Mouse (Mus musculus) MEL (cell line): ENCODE measurements around the gene Opa1. TPM values are rescaled to one million over a fixed set of nuclear protein-coding genes. Genes with fewer than 3 reads are reported as not detected.

ENCODE experiments used
- DNase-seq: peaks from one replicate; pipeline ENCODE4 v3.0.0; 2011; ENCODE audit warnings: low read depth, low spot score
- H3K27ac ChIP-seq: 2 replicates; pipeline ENCODE4 v1.5.1; 2012; ENCODE audit warnings: low read depth, mild to moderate bottlenecking, control low read depth, low read length, moderate library complexity; ENCODE audit not compliant: control insufficient read depth
- H3K27me3 ChIP-seq, 2 experiments: fragments of 150-350 bp in 1 of 2; sonication (generic) in 1 of 2; 2 replicates each; pipeline ENCODE4 v1.6.1; 2012; ENCODE audit warnings: low read length in 2 of 2, mild to moderate bottlenecking in 2 of 2, improper control_type of control experiment in 1 of 2, moderate library complexity in 1 of 2; ENCODE audit not compliant: insufficient read depth in 2 of 2, control insufficient read depth in 1 of 2
- H3K36me3 ChIP-seq, 2 experiments: 2 replicates each; pipeline ENCODE4 v1.6.1; 2012 to 2014; ENCODE audit warnings: low read length in 2 of 2, improper control_type of control experiment in 1 of 2, inconsistent platforms in 1 of 2, mild to moderate bottlenecking in 1 of 2; ENCODE audit not compliant: insufficient read depth in 2 of 2, control insufficient read depth in 1 of 2
- H3K4me1 ChIP-seq, 2 experiments: fragments of 150-350 bp in 1 of 2; sonication (generic) in 1 of 2; 2 replicates each; pipeline ENCODE4 v1.6.1; 2012; ENCODE audit warnings: low read length in 2 of 2, improper control_type of control experiment in 1 of 2, mild to moderate bottlenecking in 1 of 2; ENCODE audit not compliant: insufficient read depth in 2 of 2, control insufficient read depth in 1 of 2
- H3K4me3 ChIP-seq, 2 experiments: fragments of 150-350 bp in 1 of 2; sonication (generic) in 1 of 2; 2 replicates each; pipeline ENCODE4 v1.5.1; 2012; ENCODE audit warnings: low read depth in 2 of 2, low read length in 2 of 2, mild to moderate bottlenecking in 2 of 2, moderate library complexity in 2 of 2, control low read depth in 1 of 2, improper control_type of control experiment in 1 of 2; ENCODE audit not compliant: control insufficient read depth in 1 of 2, insufficient read depth in 1 of 2
- H3K79me2 ChIP-seq: 2 replicates; pipeline ENCODE4 v1.6.1; 2012; ENCODE audit warnings: mild to moderate bottlenecking, low read length, moderate library complexity; ENCODE audit not compliant: control insufficient read depth, poor library complexity, insufficient read depth
- H3K9ac ChIP-seq: 2 replicates; pipeline ENCODE4 v1.6.1; 2012; ENCODE audit warnings: low read depth, mild to moderate bottlenecking, control low read depth, low read length, moderate library complexity; ENCODE audit not compliant: control insufficient read depth, poor library complexity, severe bottlenecking
- H3K9me3 ChIP-seq: fragments of 150-350 bp; sonication (generic); replicated peaks from 2 replicates; pipeline ENCODE4 v1.6.1; 2012; ENCODE audit warnings: mild to moderate bottlenecking, low read length, improper control_type of control experiment, moderate library complexity; ENCODE audit not compliant: insufficient read depth
- BHLHE40 ChIP-seq: IDR thresholded peaks from 2 replicates; pipeline ENCODE4 v1.6.1; 2012; ENCODE audit warnings: low read depth, mild to moderate bottlenecking, inconsistent platforms, low read length, improper control_type of control experiment, borderline replicate concordance
- CHD1 ChIP-seq: IDR thresholded peaks from 2 replicates; pipeline ENCODE4 v1.6.1; 2012; ENCODE audit warnings: low read depth, mild to moderate bottlenecking, inconsistent platforms, low read length, improper control_type of control experiment
- CTCF ChIP-seq, 3 experiments: IDR thresholded peaks in 2 of 3; conservative IDR thresholded peaks in 1 of 3; 2 replicates each; pipeline ENCODE4 v1.5.1; 2011 to 2012; ENCODE audit warnings: low read length in 3 of 3, low read depth in 2 of 3, mild to moderate bottlenecking in 2 of 3, improper control_type of control experiment in 1 of 3, inconsistent platforms in 1 of 3, mixed read lengths in 1 of 3, moderate library complexity in 1 of 3; ENCODE audit not compliant: control insufficient read depth in 1 of 3, insufficient read depth in 1 of 3, poor library complexity in 1 of 3, severe bottlenecking in 1 of 3
- E2F4 ChIP-seq: IDR thresholded peaks from 2 replicates; pipeline ENCODE4 v1.6.1; 2011; ENCODE audit warnings: low read depth, low read length, improper control_type of control experiment, borderline replicate concordance
- ELF1 ChIP-seq: IDR thresholded peaks from 2 replicates; pipeline ENCODE4 v1.6.1; 2014; ENCODE audit warnings: low read depth, mild to moderate bottlenecking, inconsistent platforms, low read length, improper control_type of control experiment, moderate library complexity
- EP300 ChIP-seq, 2 experiments: IDR thresholded peaks; 2 replicates each; pipeline ENCODE4 v1.6.1; 2011; ENCODE audit warnings: improper control_type of control experiment in 2 of 2, low read length in 2 of 2, low read depth in 1 of 2, mild to moderate bottlenecking in 1 of 2
- ETS1 ChIP-seq: IDR thresholded peaks from 2 replicates; pipeline ENCODE4 v1.6.1; 2012; ENCODE audit warnings: low read depth, mild to moderate bottlenecking, inconsistent platforms, low read length, improper control_type of control experiment, moderate library complexity
- GATA1 ChIP-seq: IDR thresholded peaks from 2 replicates; pipeline ENCODE4 v1.6.1; 2011; ENCODE audit warnings: low read depth, low read length, improper control_type of control experiment
- HCFC1 ChIP-seq: IDR thresholded peaks from 2 replicates; pipeline ENCODE4 v1.6.1; 2012; ENCODE audit warnings: low read depth, mild to moderate bottlenecking, inconsistent platforms, low read length, improper control_type of control experiment, moderate library complexity
- JUND ChIP-seq: IDR thresholded peaks from 2 replicates; pipeline ENCODE4 v1.6.1; 2011; ENCODE audit warnings: low read depth, mild to moderate bottlenecking, improper control_type of control experiment, low read length
- MAX ChIP-seq: IDR thresholded peaks from 2 replicates; pipeline ENCODE4 v1.6.1; 2011; ENCODE audit warnings: low read length, improper control_type of control experiment
- MAZ ChIP-seq: IDR thresholded peaks from 2 replicates; pipeline ENCODE4 v1.6.1; 2012; ENCODE audit warnings: low read depth, mild to moderate bottlenecking, inconsistent platforms, low read length, improper control_type of control experiment
- MYB ChIP-seq: IDR thresholded peaks from 2 replicates; pipeline ENCODE4 v1.6.1; 2011; ENCODE audit warnings: mild to moderate bottlenecking, low read depth, low read length, improper control_type of control experiment
- MYC ChIP-seq: IDR thresholded peaks from 2 replicates; pipeline ENCODE4 v1.6.1; 2011; ENCODE audit warnings: low read depth, mild to moderate bottlenecking, low read length, improper control_type of control experiment, moderate library complexity
- NELFE ChIP-seq: IDR thresholded peaks from 2 replicates; pipeline ENCODE4 v1.6.1; 2011; ENCODE audit warnings: low read depth, low read length, improper control_type of control experiment
- POLR2A ChIP-seq, 2 experiments: IDR thresholded peaks; 2 replicates each; pipeline ENCODE4 v1.6.1; 2011 to 2012; ENCODE audit warnings: low read length in 2 of 2, mild to moderate bottlenecking in 2 of 2, control low read depth in 1 of 2, improper control_type of control experiment in 1 of 2, low read depth in 1 of 2, moderate library complexity in 1 of 2; ENCODE audit not compliant: control insufficient read depth in 1 of 2, insufficient read depth in 1 of 2, poor library complexity in 1 of 2
- POLR2AphosphoS2 ChIP-seq: IDR thresholded peaks from 2 replicates; pipeline ENCODE4 v1.6.1; 2011; ENCODE audit warnings: low read length, improper control_type of control experiment
- RCOR1 ChIP-seq: IDR thresholded peaks from 2 replicates; pipeline ENCODE4 v1.6.1; 2012; ENCODE audit warnings: low read depth, mild to moderate bottlenecking, inconsistent platforms, low read length, improper control_type of control experiment
- SIN3A ChIP-seq: IDR thresholded peaks from 2 replicates; pipeline ENCODE4 v1.6.1; 2012; ENCODE audit warnings: low read length, improper control_type of control experiment, inconsistent platforms
- SMC3 ChIP-seq: IDR thresholded peaks from 2 replicates; pipeline ENCODE4 v1.6.1; 2011; ENCODE audit warnings: low read depth, low read length, improper control_type of control experiment
- TAL1 ChIP-seq: IDR thresholded peaks from 2 replicates; pipeline ENCODE4 v1.6.1; 2012; ENCODE audit warnings: mild to moderate bottlenecking, inconsistent platforms, low read length, moderate library complexity, mixed read lengths
- USF1 ChIP-seq: IDR thresholded peaks from 2 replicates; pipeline ENCODE4 v1.6.1; 2014; ENCODE audit warnings: low read depth, mild to moderate bottlenecking, inconsistent platforms, low read length, improper control_type of control experiment, moderate library complexity
- ZC3H11A ChIP-seq: IDR thresholded peaks from 2 replicates; pipeline ENCODE4 v1.6.1; 2012; ENCODE audit warnings: low read depth, mild to moderate bottlenecking, inconsistent platforms, low read length, improper control_type of control experiment
- ZNF384 ChIP-seq: IDR thresholded peaks from 2 replicates; pipeline ENCODE4 v1.6.1; 2012; ENCODE audit warnings: low read depth, mild to moderate bottlenecking, inconsistent platforms, low read length, improper control_type of control experiment
- polyA plus RNA-seq, 2 experiments: library from polyadenylated mRNA; stranded (reverse) in 1 of 2; unstranded in 1 of 2; fragments of >175 nt in 1 of 2; fragments of >200 nt in 1 of 2; gene quantifications; 2 replicates each; pipeline versions ENCODE4 v1.2.1 to v1.2.4; 2012; ENCODE audit warnings: low replicate concordance in 2 of 2, low read depth in 1 of 2; ENCODE audit not compliant: insufficient read length in 2 of 2, insufficient read depth in 1 of 2, missing spikeins in 1 of 2
- total RNA-seq: library from RNA; depleted of rRNA; stranded (reverse); fragments of 300-350 nt; gene quantifications from 2 replicates; pipeline ENCODE4 v1.2.3, GENCODE M21; 2012

The Opa1 gene
- total and polyA plus RNA-seq, 3 experiments, result 43.4 to 56.1 (median 45.6) TPM

GRCm38 (mm10) chr16:29656187-29656825, 77.2 kb downstream of the Opa1 start:
- no peak overlapping the region for H3K27ac ChIP-seq
- TF ChIP-seq JUND (no peak), USF1 (no peak), BHLHE40 (no peak), NELFE (no peak), HCFC1 (no peak), MYB (no peak), SMC3 (no peak), ETS1 (no peak), MYC (no peak), MAZ (no peak), CTCF (IDR thresholded peaks at IDR 0.05 in 2 of 3, conservative IDR thresholded peaks at IDR 0.05 in 1 of 3; ENCODE audit: control insufficient read depth in 1 of 3, insufficient read depth in 1 of 3, low read depth in 2 of 3, low read length in 3 of 3, poor library complexity in 1 of 3, severe bottlenecking in 1 of 3) (no peak), ZC3H11A (no peak), SIN3A (no peak), TAL1 (no peak), ZNF384 (no peak), POLR2A (IDR thresholded peaks at IDR 0.05; ENCODE audit: control insufficient read depth in 1 of 2, insufficient read depth in 1 of 2, low read depth in 1 of 2, low read length in 2 of 2, poor library complexity in 1 of 2) (no peak), GATA1 (no peak), EP300 (IDR thresholded peaks at IDR 0.05; ENCODE audit: low read depth in 1 of 2, low read length in 2 of 2) (no peak)
- no peak overlapping the region for H3K4me3 ChIP-seq
- H3K4me1 ChIP-seq, result no peaks in the 10 kb centered on the region
- H3K27me3 ChIP-seq, result no peaks in the 10 kb centered on the region
- no peaks in the 10 kb centered on the region for H3K9me3 ChIP-seq
- H3K79me2 ChIP-seq, result no peaks in the 10 kb centered on the region
- DNase-seq, result no peak
- H3K9ac ChIP-seq, result no peak overlapping the region
- H3K36me3 ChIP-seq, result no peaks in the 10 kb centered on the region; a peak in 1 of 4 replicates

- H3K27ac ChIP-seq, result no peak overlapping the region
- H3K9ac ChIP-seq, result no peak overlapping the region
- no peaks in the 10 kb centered on the region for H3K4me1 ChIP-seq
- TF ChIP-seq MAX (no peak), CHD1 (no peak), RCOR1 (no peak), TAL1 (no peak), E2F4 (no peak), ELF1 (no peak), SIN3A (no peak), POLR2AphosphoS2 (no peak)
- DNase-seq, result no peak
- H3K4me3 ChIP-seq, result no peak overlapping the region
- H3K36me3 ChIP-seq, result no peaks in the 10 kb centered on the region; a peak in 1 of 4 replicates
- no peaks in the 10 kb centered on the region for H3K79me2 ChIP-seq
- H3K9me3 ChIP-seq, result no peaks in the 10 kb centered on the region
- H3K27me3 ChIP-seq, result no peaks in the 10 kb centered on the region
Measured at GRCm38 (mm10) chr16:29656901-29657300, 77.8 kb downstream of the Opa1 start.
